Mouse (Mus musculus) erythroblast, embryonic 14.5 days (primary cell): ENCODE measurements around the gene Kri1.

Source experiments
- GATA1 ChIP-seq: IDR thresholded peaks from 2 replicates; pipeline ENCODE4 v1.6.1; 2012; ENCODE audit warnings: low read length, inconsistent platforms, mixed read lengths
- TAL1 ChIP-seq: IDR thresholded peaks from 3 replicates; pipeline ENCODE4 v1.6.1; 2012; ENCODE audit warnings: low read length, inconsistent platforms, mixed read lengths

GRCm38 (mm10) chr9:21232867-21233266, 54.9 kb downstream of the Kri1 start:
- TF ChIP-seq GATA1 (no peak), TAL1 (no peak)
